Mouse (Mus musculus) cortical plate, adult 2 months (tissue): ENCODE measurements at regions not wholly inside any gene's neighbourhood (a gene's known extent, or its start where the extent isn't known, plus 50 kb on each side); places are given as distances from the start of the nearest gene placed in this dataset.

Experiments used
- H3K27ac ChIP-seq: fragments of 200-500 bp; 2 replicates; pipeline ENCODE4 v1.5.1; 2012; ENCODE audit warnings: low read length, control low read depth, inconsistent platforms; ENCODE audit not compliant: insufficient read depth
- H3K4me1 ChIP-seq: fragments of 200-500 bp; 2 replicates; pipeline ENCODE4 v1.6.1; 2011; ENCODE audit warnings: low read length; ENCODE audit not compliant: control insufficient read depth, insufficient read depth
- H3K4me3 ChIP-seq: fragments of 200-500 bp; 2 replicates; pipeline ENCODE4 v1.5.1; 2011; ENCODE audit warnings: mild to moderate bottlenecking, low read length, control low read depth; ENCODE audit not compliant: insufficient read depth
- CTCF ChIP-seq: fragments of 200-500 bp; IDR thresholded peaks from 2 replicates; pipeline ENCODE4 v1.5.1; 2011; ENCODE audit warnings: mild to moderate bottlenecking, control low read depth, low read length; ENCODE audit not compliant: insufficient read depth; ENCODE audit errors: extremely low read depth
- POLR2A ChIP-seq: fragments of 200-500 bp; IDR thresholded peaks from 2 replicates; pipeline ENCODE4 v1.6.1; 2011; ENCODE audit warnings: mild to moderate bottlenecking, low read length, control low read depth; ENCODE audit not compliant: insufficient read depth; ENCODE audit errors: extremely low read depth

DNA sequence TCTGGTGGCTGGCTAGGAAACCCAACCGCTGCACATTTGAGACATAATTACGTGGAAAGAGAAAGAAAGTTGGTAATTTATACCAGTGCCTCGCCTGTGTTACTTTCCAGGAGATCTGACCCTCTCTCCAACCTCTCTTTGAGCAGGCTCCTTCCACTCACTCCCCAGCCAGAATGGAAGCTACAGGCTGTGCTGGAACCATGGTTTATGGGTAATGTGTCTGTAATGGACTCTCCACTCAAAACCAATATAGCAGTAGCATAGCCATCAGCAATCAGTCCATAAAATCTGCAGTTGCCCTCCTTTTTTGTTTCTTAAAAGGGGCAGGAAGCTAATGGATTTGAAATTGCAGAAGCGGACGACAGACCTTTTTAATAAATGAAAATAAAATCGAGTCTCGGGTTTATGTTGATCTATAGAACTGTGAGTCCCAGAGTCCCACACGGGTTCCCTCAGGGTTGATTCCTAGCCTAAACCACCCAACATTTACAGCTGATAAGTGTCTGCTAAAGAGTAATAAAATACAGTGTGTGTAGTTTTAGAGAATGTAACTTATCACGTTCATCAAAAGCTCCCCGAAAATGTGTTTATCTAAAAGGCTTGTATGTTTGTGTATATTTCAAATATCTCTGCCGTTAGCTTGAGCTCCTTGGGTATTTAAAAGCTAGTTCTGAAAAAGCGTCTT is 656.6 kb upstream of the Sox9 start:
- TF ChIP-seq POLR2A (no peak), CTCF (no peak)
- Histone ChIP-seq H3K4me3 (no peak overlapping the region), H3K4me1 (no peaks in the 10 kb centered on the region; the same call in 1 of the 2 replicates), H3K27ac (no peak overlapping the region)

DNA sequence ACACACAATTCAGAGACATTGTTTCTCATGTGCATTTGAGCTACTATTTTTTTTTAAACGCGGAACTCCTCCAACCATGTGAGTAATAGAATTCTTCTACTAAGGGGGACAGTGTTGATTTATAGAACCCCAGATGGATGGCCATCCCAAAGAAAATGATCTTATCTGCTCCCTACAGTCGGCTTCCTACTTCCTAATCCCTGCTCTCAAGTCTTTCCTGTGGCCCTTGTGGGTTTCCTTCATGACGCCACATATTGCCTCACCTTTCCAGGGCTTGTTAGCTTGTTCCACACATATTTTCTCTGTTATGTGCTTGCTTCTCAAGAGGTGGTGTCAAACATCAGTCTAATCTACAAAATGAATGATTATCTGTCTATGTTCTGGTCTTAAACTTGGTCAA is 651.9 kb upstream of the Sox9 start:
- TF ChIP-seq POLR2A (no peak), CTCF (no peak)
- no peak overlapping the region for H3K4me3 ChIP-seq
- no peaks in the 10 kb centered on the region for H3K4me1 ChIP-seq
- no peak overlapping the region for H3K27ac ChIP-seq

GRCm38 (mm10) chr11:112137401-112138020 is 644.5 kb upstream of the Sox9 start:
- Histone ChIP-seq H3K27ac (no peak overlapping the region), H3K4me1 (no peaks in the 10 kb centered on the region), H3K4me3 (no peak overlapping the region)
- TF ChIP-seq POLR2A (no peak), CTCF (no peak)

- Histone ChIP-seq H3K4me3 (no peak overlapping the region), H3K4me1 (no peaks in the 10 kb centered on the region), H3K27ac (no peak overlapping the region)
- no peak for TF ChIP-seq CTCF
These were observed 642.0 kb upstream of the Sox9 start for GRCm38 (mm10) chr11:112140058-112140457.

DNA sequence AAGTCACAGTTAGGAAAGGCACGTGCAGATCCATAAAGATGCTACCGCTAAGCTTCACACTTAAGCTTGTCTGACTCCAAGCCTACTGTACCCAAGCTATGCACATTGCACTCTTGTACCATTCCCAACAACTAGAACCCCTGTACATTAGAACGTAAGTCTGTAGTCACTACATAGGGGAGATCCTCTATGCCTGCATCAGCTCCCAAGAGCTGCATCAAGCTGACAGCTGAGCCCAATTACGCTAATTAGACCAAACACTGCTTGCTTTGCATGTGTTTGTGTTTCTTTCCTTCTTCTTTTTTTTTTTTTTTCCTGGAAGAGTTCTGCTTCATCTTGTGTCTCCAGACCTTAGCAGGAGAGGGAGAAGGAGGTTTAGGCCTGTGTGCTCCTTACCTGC is 641.5 kb upstream of the Sox9 start:
- Histone ChIP-seq H3K4me1 (no peaks in the 10 kb centered on the region), H3K4me3 (no peak overlapping the region)
- TF ChIP-seq POLR2A (no peak), CTCF (no peak)

DNA sequence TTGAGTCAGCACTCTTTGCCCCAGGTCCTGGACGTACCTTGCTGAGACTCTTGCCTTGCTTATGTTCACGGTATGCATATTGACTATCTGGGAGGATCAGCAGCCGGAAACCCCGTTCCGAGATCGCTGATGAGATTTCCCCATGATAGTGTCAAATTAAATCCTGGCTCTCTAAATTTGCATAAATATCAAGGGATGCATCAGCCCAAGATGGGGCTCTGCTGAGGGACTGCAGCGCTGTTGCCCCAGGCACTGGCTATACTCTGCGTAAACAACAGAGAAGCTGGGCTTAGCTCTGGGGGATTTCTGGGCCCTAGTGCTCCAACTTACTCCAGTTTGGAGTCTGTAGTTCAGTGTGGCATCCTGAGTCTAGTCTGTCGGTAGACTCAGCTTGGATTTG is 641.1 kb upstream of the Sox9 start:
- Histone ChIP-seq H3K4me1 (no peaks in the 10 kb centered on the region), H3K27ac (no peak overlapping the region), H3K4me3 (no peak overlapping the region)
- TF ChIP-seq CTCF = no peak
- no peak for TF ChIP-seq POLR2A

More for the DNA sequence above, 641.5 kb upstream of the Sox9 start:
- H3K27ac ChIP-seq = no peak overlapping the region

- Histone ChIP-seq H3K27ac (no peak overlapping the region), H3K4me1 (no peaks in the 10 kb centered on the region), H3K4me3 (no peak overlapping the region)
- no peak for TF ChIP-seq CTCF
- TF ChIP-seq POLR2A = no peak
These were observed 630.0 kb upstream of the Sox9 start for GRCm38 (mm10) chr11:112152051-112152450.

GRCm38 (mm10) chr11:112153198-112153597 is 628.8 kb upstream of the Sox9 start:
- H3K4me3 ChIP-seq = no peak overlapping the region
- no peak for TF ChIP-seq POLR2A
- TF ChIP-seq CTCF = no peak
- no peak overlapping the region for H3K27ac ChIP-seq
- H3K4me1 ChIP-seq = no peaks in the 10 kb centered on the region

GRCm38 (mm10) chr11:112154712-112155319 is 627.2 kb upstream of the Sox9 start:
- Histone ChIP-seq H3K27ac (no peak overlapping the region), H3K4me3 (no peak overlapping the region), H3K4me1 (no peaks in the 10 kb centered on the region)
- TF ChIP-seq CTCF = no peak
- TF ChIP-seq POLR2A = no peak
